Mouse (Mus musculus): Measurements from ENCODE around the gene Dnmt3a. TPM values are rescaled to one million over a fixed set of nuclear protein-coding genes. Genes with fewer than 3 reads are reported as not detected.

Dnmt3a gene
- total and polyA plus RNA-seq, 3 experiments = 15.5 to 61.5 (median 23.4) TPM

- H3K27me3 ChIP-seq (replicated peaks) = no peaks in the 10 kb centered on the region
- H3K4me1 ChIP-seq (ENCODE audit: control insufficient read depth in 1 of 2, insufficient read depth in 2 of 2) = peaks cover 26 to 92% of the 10 kb centered on the region in 2 experiments
- H3K36me3 ChIP-seq (replicated peaks in 1 of 2; ENCODE audit: control insufficient read depth in 1 of 2, insufficient read depth in 1 of 2, low read length in 1 of 2) = peaks cover 14 to 48% of the 10 kb centered on the region in 2 experiments
- H3K9ac ChIP-seq (ENCODE audit: insufficient read depth, low read depth) = no peak overlapping the region
- H3K27ac ChIP-seq (ENCODE audit: insufficient read depth, low read depth) = no peak overlapping the region
- in situ Hi-C loops (cut with MboI; ENCODE audit: low pct_ligation_motif_present, low pct_unique_long_range_greater_than_20kb, low sequenced_read_pairs) (no loop called here), dilution Hi-C loops (cut with MboI; ENCODE audit: extremely low pct_ligation_motif_present, extremely low pct_unique_long_range_greater_than_20kb, low sequenced_read_pairs) (no loop called here)
- TF ChIP-seq NELFE (IDR thresholded peaks at IDR 0.05; ENCODE audit: low read depth, low read length) (no peak), MAFK (IDR thresholded peaks at IDR 0.05; ENCODE audit: insufficient replicate concordance, low read length) (no peak), MXI1 (IDR thresholded peaks at IDR 0.05; ENCODE audit: low read depth, low read length) (no peak), POLR2AphosphoS2 (IDR thresholded peaks at IDR 0.05; ENCODE audit: low read depth, low read length) (no peak), ZNF384 (IDR thresholded peaks at IDR 0.05; ENCODE audit: low read depth, low read length) (no peak), E2F4 (IDR thresholded peaks at IDR 0.05; ENCODE audit: insufficient replicate concordance, low read depth, low read length) (no peak)
- H3K4me3 ChIP-seq (replicated peaks in 1 of 3; ENCODE audit: low read depth in 2 of 3, low read length in 2 of 3, poor library complexity in 1 of 3) = no peak overlapping the region
- H3K79me2 ChIP-seq (replicated peaks; ENCODE audit: control insufficient read depth, extremely low read depth, insufficient read depth, poor library complexity, severe bottlenecking) = no peaks in the 10 kb centered on the region
- H3K9me3 ChIP-seq (replicated peaks; ENCODE audit: low read length) = no peaks in the 10 kb centered on the region
- DNase-seq (ENCODE audit: extremely low read depth) = no peak
- H3K4me2 ChIP-seq (ENCODE audit: insufficient read depth, low read depth, poor library complexity, severe bottlenecking) = no peak overlapping the region
These were observed 51.4 kb downstream of the Dnmt3a start for GRCm38 (mm10) chr12:3857231-3857630.

GRCm38 (mm10) chr12:3857773-3858172, 52.0 kb downstream of the Dnmt3a start:
- no peak for TF ChIP-seq MYC (IDR thresholded peaks at IDR 0.05; ENCODE audit: low read depth, low read length)
- no peak for TF ChIP-seq TBP (conservative IDR thresholded peaks at IDR 0.05; ENCODE audit: low read depth, low read length)
- TF ChIP-seq MAFK (IDR thresholded peaks at IDR 0.05; ENCODE audit: insufficient replicate concordance, low read length) = no peak
- no peak for TF ChIP-seq SIN3A (IDR thresholded peaks at IDR 0.05; ENCODE audit: low read length)
- TF ChIP-seq JUND (conservative IDR thresholded peaks at IDR 0.05; ENCODE audit: low read depth, low read length) = no peak
- TF ChIP-seq KAT2A (IDR thresholded peaks at IDR 0.05; ENCODE audit: insufficient replicate concordance, low read length) = no peak
- TF ChIP-seq RCOR1 (conservative IDR thresholded peaks at IDR 0.05; ENCODE audit: low read depth, low read length) = no peak
- TF ChIP-seq GABPA (IDR thresholded peaks at IDR 0.05; ENCODE audit: insufficient replicate concordance, low read depth, low read length) = no peak
- TF ChIP-seq ZMIZ1 (IDR thresholded peaks at IDR 0.05; ENCODE audit: low read depth, low read length) = no peak
- no peak for TF ChIP-seq NELFE (IDR thresholded peaks at IDR 0.05; ENCODE audit: low read depth, low read length)
- TF ChIP-seq SMC3 (IDR thresholded peaks at IDR 0.05; ENCODE audit: low read depth, low read length) = no peak
- no peak for TF ChIP-seq USF2 (conservative IDR thresholded peaks at IDR 0.05; ENCODE audit: low read depth, low read length)
- Histone ChIP-seq H3K9ac (ENCODE audit: insufficient read depth, low read depth) (no peak overlapping the region), H3K27me3 (replicated peaks) (no peaks in the 10 kb centered on the region), H3K4me2 (ENCODE audit: insufficient read depth, low read depth, poor library complexity, severe bottlenecking) (no peak overlapping the region), H3K9me3 (replicated peaks; ENCODE audit: low read length) (no peaks in the 10 kb centered on the region), H3K36me3 (replicated peaks in 1 of 2; ENCODE audit: control insufficient read depth in 1 of 2, insufficient read depth in 1 of 2, low read length in 1 of 2) (peaks cover 15 to 52% of the 10 kb centered on the region in 2 experiments), H3K79me2 (replicated peaks; ENCODE audit: control insufficient read depth, extremely low read depth, insufficient read depth, poor library complexity, severe bottlenecking) (no peaks in the 10 kb centered on the region), H3K27ac (ENCODE audit: insufficient read depth, low read depth) (no peak overlapping the region), H3K4me1 (ENCODE audit: control insufficient read depth in 1 of 2, insufficient read depth in 2 of 2) (peaks cover 26 to 92% of the 10 kb centered on the region in 2 experiments), H3K4me3 (replicated peaks in 1 of 3; ENCODE audit: low read depth in 2 of 3, low read length in 2 of 3, poor library complexity in 1 of 3) (no peak overlapping the region)
- DNase-seq (ENCODE audit: extremely low read depth) = no peak
- dilution Hi-C loops (cut with MboI; ENCODE audit: extremely low pct_ligation_motif_present, extremely low pct_unique_long_range_greater_than_20kb, low sequenced_read_pairs) = no loop called here
- in situ Hi-C loops (cut with MboI; ENCODE audit: low pct_ligation_motif_present, low pct_unique_long_range_greater_than_20kb, low sequenced_read_pairs) = no loop called here

Data from CH12.LX (cell line).